Mouse (Mus musculus) thymus, adult 2 months (tissue): ENCODE measurements at regions not wholly inside any gene's neighbourhood (a gene's known extent, or its start where the extent isn't known, plus 50 kb on each side); places are given as distances from the start of the nearest gene placed in this dataset.

ENCODE experiments used
- CTCF ChIP-seq: fragments of 200-500 bp; IDR thresholded peaks from 2 replicates; pipeline ENCODE4 v1.5.1; 2012; ENCODE audit warnings: mild to moderate bottlenecking, control low read depth, low read length, moderate library complexity, borderline replicate concordance; ENCODE audit not compliant: control insufficient read depth, poor library complexity, insufficient read depth; ENCODE audit errors: extremely low read depth
- POLR2A ChIP-seq: fragments of 200-500 bp; IDR thresholded peaks from 2 replicates; pipeline ENCODE4 v1.6.1; 2012; ENCODE audit warnings: mild to moderate bottlenecking, low read length, control low read depth, moderate library complexity; ENCODE audit not compliant: control insufficient read depth, poor library complexity, insufficient read depth; ENCODE audit errors: extremely low read depth

- TF ChIP-seq CTCF = no peak
- TF ChIP-seq POLR2A = no peak
Observed at GRCm38 (mm10) chr14:58943267-58943765, 199.4 kb downstream of the 1700129C05Rik start.
